Mouse (Mus musculus) heart, embryonic 16.5 days (tissue): ENCODE measurements around the gene Skp2. TPM values are rescaled to one million over a fixed set of nuclear protein-coding genes. Genes with fewer than 3 reads are reported as not detected.

ENCODE experiments used
- ATAC-seq: fragments of 200-750 bp; cut with Nextera tagmentation; replicated peaks from 2 replicates; pipeline ENCODE4 v1.8.0; 2017; ENCODE audit warnings: moderate number of reproducible peaks; ENCODE audit not compliant: insufficient read depth, low FRiP score; ENCODE audit errors: extremely low read depth
- H3K27ac ChIP-seq: fragments of 300-500 bp; sonication (generic); 2 replicates; pipeline ENCODE4 v1.5.1; 2014; ENCODE audit warnings: mild to moderate bottlenecking, low read length, control low read depth, moderate library complexity
- H3K27me3 ChIP-seq: fragments of 300-500 bp; sonication (generic); 2 replicates; pipeline ENCODE4 v1.6.1; 2014; ENCODE audit warnings: low read length, mixed read lengths; ENCODE audit not compliant: control insufficient read depth, insufficient read depth
- H3K36me3 ChIP-seq: fragments of 300-500 bp; sonication (generic); 2 replicates; pipeline ENCODE4 v1.6.1; 2014; ENCODE audit not compliant: control insufficient read depth, insufficient read depth
- H3K4me1 ChIP-seq: fragments of 300-500 bp; sonication (generic); 2 replicates; pipeline ENCODE4 v1.6.1; 2014; ENCODE audit warnings: low read length, mixed read lengths; ENCODE audit not compliant: control insufficient read depth, insufficient read depth
- H3K4me2 ChIP-seq: fragments of 300-500 bp; sonication (generic); 2 replicates; pipeline ENCODE4 v1.6.1; 2014; ENCODE audit warnings: low read depth, mild to moderate bottlenecking, control low read depth, low read length
- H3K4me3 ChIP-seq: fragments of 300-500 bp; sonication (generic); 2 replicates; pipeline ENCODE4 v1.5.1; 2014; ENCODE audit warnings: mild to moderate bottlenecking, control low read depth, low read length
- H3K9ac ChIP-seq: fragments of 300-500 bp; sonication (generic); 2 replicates; pipeline ENCODE4 v1.6.1; 2014; ENCODE audit warnings: low read length, control low read depth
- H3K9me3 ChIP-seq: fragments of 300-500 bp; sonication (generic); replicated peaks from 2 replicates; pipeline ENCODE4 v1.6.1; 2016; ENCODE audit warnings: low read length; ENCODE audit not compliant: control insufficient read depth
- WGBS: fragments of 180-500 bp; shearing (Covaris S2); extraction: QIAGEN DNeasy Blood & Tissue Kit; methylation state at CpG from one replicate; pipeline ENCODE4 v1.1.7; 2014; 5-methylcytosine and 5-hydroxymethylcytosine counted together
- polyA plus RNA-seq: library from polyadenylated mRNA; unstranded; fragments of >200 nt; fragmentation: Nextera tagmentation; extraction: Ambion mirVana; gene quantifications from 2 replicates; pipeline ENCODE4 v1.2.1, GENCODE M21; 2015

Skp2 gene
- polyA plus RNA-seq, 1 experiment from 2014 or later: 21.8 TPM

GRCm38 (mm10) chr15:9100446-9101077, 54.7 kb downstream of the Skp2 start:
- Histone ChIP-seq H3K4me2 (no peak overlapping the region), H3K36me3 (peaks cover 51% of the 10 kb centered on the region), H3K27me3 (no peaks in the 10 kb centered on the region), H3K9me3 (no peaks in the 10 kb centered on the region), H3K9ac (no peak overlapping the region), H3K27ac (no peak overlapping the region), H3K4me3 (no peak overlapping the region), H3K4me1 (peaks cover 3% of the 10 kb centered on the region; the same call in 1 of the 2 replicates)
- WGBS: 96% methylated on average over 10 of the region's 10 CpGs
- ATAC-seq: no peak

GRCm38 (mm10) chr15:9096865-9097264, 58.4 kb downstream of the Skp2 start:
- Histone ChIP-seq H3K9me3 (no peaks in the 10 kb centered on the region), H3K36me3 (peaks cover 42% of the 10 kb centered on the region), H3K27me3 (no peaks in the 10 kb centered on the region), H3K9ac (no peak overlapping the region), H3K4me2 (no peak overlapping the region), H3K27ac (no peak overlapping the region), H3K4me3 (no peak overlapping the region), H3K4me1 (peaks cover 6% of the 10 kb centered on the region)
- ATAC-seq: no peak
- WGBS: 56% methylated on average over 4 of the region's 4 CpGs

GRCm38 (mm10) chr15:9094366-9094750, 60.9 kb downstream of the Skp2 start:
- Histone ChIP-seq H3K4me2 (peak overlapping the region; percentile 6; the same call in 1 of the 2 replicates), H3K9ac (no peak overlapping the region), H3K9me3 (no peaks in the 10 kb centered on the region), H3K27me3 (no peaks in the 10 kb centered on the region), H3K36me3 (peaks cover 31% of the 10 kb centered on the region), H3K27ac (no peak overlapping the region), H3K4me1 (peaks cover 6% of the 10 kb centered on the region), H3K4me3 (no peak overlapping the region)
- WGBS: 12% methylated on average over 13 of the region's 13 CpGs
- ATAC-seq: peak; percentile 81; the same call in 1 of the 2 replicates

- Histone ChIP-seq H3K4me2 (no peak overlapping the region), H3K36me3 (peaks cover 33% of the 10 kb centered on the region), H3K4me3 (no peak overlapping the region), H3K27me3 (no peaks in the 10 kb centered on the region), H3K4me1 (peaks cover 6% of the 10 kb centered on the region), H3K9ac (no peak overlapping the region), H3K9me3 (no peaks in the 10 kb centered on the region), H3K27ac (no peak overlapping the region)
- WGBS: 61% methylated on average over 11 of the region's 11 CpGs
- ATAC-seq: no peak
Observed at GRCm38 (mm10) chr15:9093598-9094365, 61.4 kb downstream of the Skp2 start.

GRCm38 (mm10) chr15:9090662-9091061, 64.6 kb downstream of the Skp2 start:
- H3K9ac ChIP-seq: no peak overlapping the region
- 73% methylated on average over 5 of the region's 5 CpGs for WGBS
- H3K36me3 ChIP-seq: peaks cover 28% of the 10 kb centered on the region
- no peaks in the 10 kb centered on the region for H3K9me3 ChIP-seq
- no peak overlapping the region for H3K4me3 ChIP-seq
- no peak overlapping the region for H3K27ac ChIP-seq
- no peak overlapping the region for H3K4me2 ChIP-seq
- H3K27me3 ChIP-seq: no peaks in the 10 kb centered on the region
- no peak for ATAC-seq
- peaks cover 16% of the 10 kb centered on the region for H3K4me1 ChIP-seq

GRCm38 (mm10) chr15:9089136-9089720, 66.0 kb downstream of the Skp2 start:
- no peak overlapping the region for H3K27ac ChIP-seq
- H3K4me1 ChIP-seq: peaks cover 13% of the 10 kb centered on the region
- peaks cover 25% of the 10 kb centered on the region for H3K36me3 ChIP-seq
- H3K27me3 ChIP-seq: no peaks in the 10 kb centered on the region
- H3K9me3 ChIP-seq: no peaks in the 10 kb centered on the region
- no peak overlapping the region for H3K9ac ChIP-seq
- 36% methylated on average over 2 of the region's 2 CpGs for WGBS
- no peak overlapping the region for H3K4me2 ChIP-seq
- ATAC-seq: no peak
- H3K4me3 ChIP-seq: no peak overlapping the region

- Histone ChIP-seq H3K9me3 (no peaks in the 10 kb centered on the region), H3K4me1 (peaks cover 13% of the 10 kb centered on the region), H3K27ac (no peak overlapping the region), H3K36me3 (peaks cover 24% of the 10 kb centered on the region), H3K9ac (no peak overlapping the region), H3K4me2 (no peak overlapping the region), H3K27me3 (no peaks in the 10 kb centered on the region), H3K4me3 (no peak overlapping the region)
- 78% methylated on average over 8 of the region's 8 CpGs for WGBS
- ATAC-seq: no peak
Observed at GRCm38 (mm10) chr15:9088683-9089072, 66.5 kb downstream of the Skp2 start.

GRCm38 (mm10) chr15:9087895-9088682, 67.1 kb downstream of the Skp2 start:
- H3K36me3 ChIP-seq: peaks cover 22% of the 10 kb centered on the region
- WGBS: 80% methylated on average over 17 of the region's 17 CpGs
- ATAC-seq: no peak
- H3K9ac ChIP-seq: no peak overlapping the region
- H3K9me3 ChIP-seq: no peaks in the 10 kb centered on the region
- H3K4me1 ChIP-seq: peaks cover 13% of the 10 kb centered on the region
- peak overlapping the region; percentile 31 for H3K27ac ChIP-seq
- H3K4me2 ChIP-seq: no peak overlapping the region
- H3K27me3 ChIP-seq: no peaks in the 10 kb centered on the region
- H3K4me3 ChIP-seq: no peak overlapping the region
